Mouse (Mus musculus) right cerebral cortex, postnatal 10 days (tissue): ENCODE data around the gene Gm11037.

Source experiments
- DNase-seq, 2 experiments: peaks; one replicate each; pipeline ENCODE4 v3.0.0; 2021; ENCODE audit warnings: low spot score in 2 of 2

Gene Gm11037

DNA sequence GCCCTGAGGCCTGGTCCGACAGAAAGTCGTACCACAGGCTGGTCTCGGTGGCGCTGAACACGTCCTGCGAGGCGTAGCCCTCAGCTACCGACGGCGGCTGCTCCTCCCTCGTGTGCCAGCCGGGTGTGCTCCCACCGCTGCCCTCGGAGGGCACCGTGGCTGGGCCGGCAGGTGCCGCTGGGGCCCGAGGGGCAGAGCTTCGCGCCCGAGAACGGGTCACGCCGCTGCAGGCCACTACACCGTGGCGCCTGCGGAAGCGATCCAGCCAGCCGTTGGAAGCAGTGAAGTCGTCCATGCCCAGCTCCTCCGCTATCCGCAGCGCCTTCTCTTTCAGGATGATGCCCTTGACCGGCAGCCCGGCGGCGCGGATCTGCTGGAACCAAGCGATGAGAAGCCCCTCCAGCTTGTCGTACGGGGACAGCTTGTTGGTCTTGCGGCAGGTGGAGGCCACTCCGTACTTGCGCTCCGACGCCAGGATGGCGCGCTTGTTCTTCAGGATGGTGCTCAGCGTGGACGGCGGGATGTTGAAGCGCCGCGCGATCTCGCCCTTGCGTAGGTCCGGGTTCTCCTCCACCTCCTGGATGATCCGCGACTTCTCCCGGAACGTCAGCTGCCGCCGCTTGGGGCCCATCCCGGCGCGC lies 46.1 kb downstream of the Gm11037 start:
- DNase-seq, result peak; percentile 76 to 86

DNA sequence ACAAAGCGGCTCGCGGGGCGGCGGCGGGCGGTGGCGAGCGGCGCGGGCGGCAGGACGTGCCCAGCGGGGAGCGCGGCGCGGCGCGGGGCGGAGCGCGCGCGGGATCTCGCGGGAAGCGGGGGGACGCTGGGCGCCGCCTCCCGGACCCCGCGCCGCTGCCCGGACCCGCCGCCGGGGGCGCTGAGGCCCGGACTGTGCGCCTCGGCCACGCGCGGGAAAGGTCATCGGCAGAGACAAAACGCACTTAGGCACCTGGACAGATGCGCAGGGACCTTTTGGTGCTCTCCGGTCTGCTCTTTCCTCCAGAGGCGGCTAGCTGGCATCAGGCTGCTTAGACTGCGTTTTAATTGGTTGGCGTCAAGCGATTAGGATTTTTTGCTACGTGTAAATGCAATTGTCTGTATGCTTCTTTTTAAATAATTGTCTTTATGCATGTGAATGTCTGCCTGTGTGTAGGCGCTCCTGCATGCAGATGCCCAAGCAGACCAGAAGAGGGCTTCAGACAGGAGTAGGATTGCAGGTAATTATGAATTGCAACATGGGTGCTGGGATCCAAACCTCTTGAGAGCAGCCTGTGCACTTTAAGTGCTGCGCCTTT lies 46.8 kb downstream of the Gm11037 start, which contains the start of gene Cenpb:
Gene Cenpb, minus strand, starts transcription at position 78 of the 598 bp plus-strand sequence.
- DNase-seq, result peak; percentile 88 to 89
